Mouse (Mus musculus): Measurements from ENCODE around the gene Gm20388. TPM values are rescaled to one million over a fixed set of nuclear protein-coding genes. Genes with fewer than 3 reads are reported as not detected.

The Gm20388 gene
- polyA plus RNA-seq, 1 experiment from 2014 or later: 8.3 TPM

GRCm38 (mm10) chr8:123233300-123233699 is 3322.7 kb downstream of the Gm20388 start:
- H3K9me3 ChIP-seq (ENCODE audit: control insufficient read depth, low read length): no peaks in the 10 kb centered on the region
- no peak for ATAC-seq (replicated peaks; ENCODE audit: low FRiP score, low TSS enrichment, low read depth)
- 61% methylated on average over 13 of the region's 13 CpGs for WGBS

GRCm38 (mm10) chr8:123233760-123234159 is 3323.1 kb downstream of the Gm20388 start:
- WGBS: 74% methylated on average over 11 of the region's 11 CpGs
- no peak for ATAC-seq (replicated peaks; ENCODE audit: low FRiP score, low TSS enrichment, low read depth)
- Histone ChIP-seq H3K9me3 (ENCODE audit: control insufficient read depth, low read length) (no peaks in the 10 kb centered on the region), H3K36me3 (ENCODE audit: control insufficient read depth, insufficient read depth, low read length) (peaks cover 8% of the 10 kb centered on the region; the same call in 1 of the 2 replicates), H3K27ac (ENCODE audit: low read depth) (no peak overlapping the region), H3K4me2 (ENCODE audit: low read length) (no peak overlapping the region), H3K9ac (ENCODE audit: low read length) (no peak overlapping the region), H3K4me3 (ENCODE audit: low read depth, low read length) (no peak overlapping the region), H3K27me3 (replicated peaks; ENCODE audit: control insufficient read depth, insufficient read depth, low read length) (peaks cover 16% of the 10 kb centered on the region), H3K4me1 (replicated peaks; ENCODE audit: control insufficient read depth, insufficient read depth, low read length) (peaks cover 11% of the 10 kb centered on the region)
- DNase-seq (ENCODE audit: low spot score): no peak

More at GRCm38 (mm10) chr8:123233300-123233699, 3322.7 kb downstream of the Gm20388 start:
- Histone ChIP-seq H3K4me1 (replicated peaks; ENCODE audit: control insufficient read depth, insufficient read depth, low read length) (peaks cover 11% of the 10 kb centered on the region), H3K4me2 (ENCODE audit: low read length) (no peak overlapping the region), H3K4me3 (ENCODE audit: low read depth, low read length) (no peak overlapping the region), H3K27ac (ENCODE audit: low read depth) (no peak overlapping the region), H3K9ac (ENCODE audit: low read length) (no peak overlapping the region), H3K36me3 (ENCODE audit: control insufficient read depth, insufficient read depth, low read length) (peaks cover 12% of the 10 kb centered on the region), H3K27me3 (replicated peaks; ENCODE audit: control insufficient read depth, insufficient read depth, low read length) (peaks cover 16% of the 10 kb centered on the region)
- DNase-seq (ENCODE audit: low spot score): no peak

- ATAC-seq (replicated peaks; ENCODE audit: low FRiP score, low TSS enrichment, low read depth) (peak; percentile 6; the same call in 1 of the 2 replicates), DNase-seq (ENCODE audit: low spot score) (no peak)
- Histone ChIP-seq H3K4me1 (replicated peaks; ENCODE audit: control insufficient read depth, insufficient read depth, low read length) (peaks cover 11% of the 10 kb centered on the region), H3K4me2 (ENCODE audit: low read length) (peak overlapping the region; percentile 93), H3K27me3 (replicated peaks; ENCODE audit: control insufficient read depth, insufficient read depth, low read length) (peaks cover 16% of the 10 kb centered on the region), H3K27ac (ENCODE audit: low read depth) (no peak overlapping the region), H3K9ac (ENCODE audit: low read length) (peak overlapping the region; percentile 36), H3K36me3 (ENCODE audit: control insufficient read depth, insufficient read depth, low read length) (no peaks in the 10 kb centered on the region), H3K4me3 (ENCODE audit: low read depth, low read length) (peak overlapping the region; percentile 46), H3K9me3 (ENCODE audit: control insufficient read depth, low read length) (no peaks in the 10 kb centered on the region)
- 31% methylated on average over 13 of the region's 13 CpGs for WGBS
These were observed 3324.4 kb downstream of the Gm20388 start for GRCm38 (mm10) chr8:123234918-123235519.

GRCm38 (mm10) chr8:123235520-123236497 is 3325.2 kb downstream of the Gm20388 start, which contains the start of gene Spata2l:
Gene Spata2l, minus strand, starts transcription at chr8:123236233.
- peaks cover 16% of the 10 kb centered on the region for H3K27me3 ChIP-seq (replicated peaks; ENCODE audit: control insufficient read depth, insufficient read depth, low read length)
- DNase-seq (ENCODE audit: low spot score) (peak; percentile 90), ATAC-seq (replicated peaks; ENCODE audit: low FRiP score, low TSS enrichment, low read depth) (peak; percentile 86)
- no peak within 1 kb of the TSS for H3K27ac ChIP-seq (ENCODE audit: low read depth)
- H3K9me3 ChIP-seq (ENCODE audit: control insufficient read depth, low read length): no peaks in the 10 kb centered on the region
- H3K4me1 ChIP-seq (replicated peaks; ENCODE audit: control insufficient read depth, insufficient read depth, low read length): peaks cover 11% of the 10 kb centered on the region
- 2% methylated on average over 57 of the region's 57 CpGs for WGBS
- H3K4me2 ChIP-seq (ENCODE audit: low read length): peak within 1 kb of the TSS; percentile 93
- no peaks in the 10 kb centered on the region for H3K36me3 ChIP-seq (ENCODE audit: control insufficient read depth, insufficient read depth, low read length)
- peak within 1 kb of the TSS; percentile 46 for H3K4me3 ChIP-seq (ENCODE audit: low read depth, low read length)
- H3K9ac ChIP-seq (ENCODE audit: low read length): peak within 1 kb of the TSS; percentile 36

GRCm38 (mm10) chr8:123239398-123239797 is 3328.8 kb downstream of the Gm20388 start:
- DNase-seq (ENCODE audit: low spot score) (no peak), ATAC-seq (replicated peaks; ENCODE audit: low FRiP score, low TSS enrichment, low read depth) (no peak)
- no peak overlapping the region for H3K4me2 ChIP-seq (ENCODE audit: low read length)
- no peak overlapping the region for H3K27ac ChIP-seq (ENCODE audit: low read depth)
- peaks cover 11% of the 10 kb centered on the region for H3K4me1 ChIP-seq (replicated peaks; ENCODE audit: control insufficient read depth, insufficient read depth, low read length)
- peaks cover 12% of the 10 kb centered on the region for H3K27me3 ChIP-seq (replicated peaks; ENCODE audit: control insufficient read depth, insufficient read depth, low read length)
- no peak overlapping the region for H3K4me3 ChIP-seq (ENCODE audit: low read depth, low read length)
- peaks cover 20% of the 10 kb centered on the region; the same call in 1 of the 2 replicates for H3K36me3 ChIP-seq (ENCODE audit: control insufficient read depth, insufficient read depth, low read length)
- H3K9ac ChIP-seq (ENCODE audit: low read length): no peak overlapping the region
- WGBS: 89% methylated on average over 10 of the region's 10 CpGs
- no peaks in the 10 kb centered on the region for H3K9me3 ChIP-seq (ENCODE audit: control insufficient read depth, low read length)

- DNase-seq (ENCODE audit: low spot score) (no peak), ATAC-seq (replicated peaks; ENCODE audit: low FRiP score, low TSS enrichment, low read depth) (no peak)
- H3K36me3 ChIP-seq (ENCODE audit: control insufficient read depth, insufficient read depth, low read length): peaks cover 48% of the 10 kb centered on the region
- 82% methylated on average over 7 of the region's 7 CpGs for WGBS
- no peak overlapping the region for H3K9ac ChIP-seq (ENCODE audit: low read length)
- H3K27me3 ChIP-seq (replicated peaks; ENCODE audit: control insufficient read depth, insufficient read depth, low read length): no peaks in the 10 kb centered on the region
- H3K4me1 ChIP-seq (replicated peaks; ENCODE audit: control insufficient read depth, insufficient read depth, low read length): no peaks in the 10 kb centered on the region
- no peak overlapping the region for H3K27ac ChIP-seq (ENCODE audit: low read depth)
- no peak overlapping the region for H3K4me3 ChIP-seq (ENCODE audit: low read depth, low read length)
- no peaks in the 10 kb centered on the region for H3K9me3 ChIP-seq (ENCODE audit: control insufficient read depth, low read length)
- H3K4me2 ChIP-seq (ENCODE audit: low read length): no peak overlapping the region
These were observed 3331.7 kb downstream of the Gm20388 start for GRCm38 (mm10) chr8:123242107-123242923.

- no peak for ATAC-seq (replicated peaks; ENCODE audit: low FRiP score, low TSS enrichment, low read depth)
- Histone ChIP-seq H3K27me3 (replicated peaks; ENCODE audit: control insufficient read depth, insufficient read depth, low read length) (no peaks in the 10 kb centered on the region), H3K36me3 (ENCODE audit: control insufficient read depth, insufficient read depth, low read length) (peaks cover 56% of the 10 kb centered on the region), H3K27ac (ENCODE audit: low read depth) (no peak overlapping the region), H3K4me2 (ENCODE audit: low read length) (no peak overlapping the region), H3K9ac (ENCODE audit: low read length) (no peak overlapping the region), H3K9me3 (ENCODE audit: control insufficient read depth, low read length) (no peaks in the 10 kb centered on the region), H3K4me3 (ENCODE audit: low read depth, low read length) (no peak overlapping the region), H3K4me1 (replicated peaks; ENCODE audit: control insufficient read depth, insufficient read depth, low read length) (no peaks in the 10 kb centered on the region)
- no peak for DNase-seq (ENCODE audit: low spot score)
- WGBS: 68% methylated on average over 11 of the region's 11 CpGs
These were observed 3332.4 kb downstream of the Gm20388 start for GRCm38 (mm10) chr8:123243053-123243452.

- ATAC-seq (replicated peaks; ENCODE audit: low FRiP score, low TSS enrichment, low read depth) (no peak), DNase-seq (ENCODE audit: low spot score) (no peak)
- Histone ChIP-seq H3K9ac (ENCODE audit: low read length) (no peak overlapping the region), H3K27ac (ENCODE audit: low read depth) (no peak overlapping the region), H3K4me3 (ENCODE audit: low read depth, low read length) (no peak overlapping the region), H3K9me3 (ENCODE audit: control insufficient read depth, low read length) (no peaks in the 10 kb centered on the region), H3K4me2 (ENCODE audit: low read length) (no peak overlapping the region), H3K4me1 (replicated peaks; ENCODE audit: control insufficient read depth, insufficient read depth, low read length) (no peaks in the 10 kb centered on the region), H3K27me3 (replicated peaks; ENCODE audit: control insufficient read depth, insufficient read depth, low read length) (no peaks in the 10 kb centered on the region), H3K36me3 (ENCODE audit: control insufficient read depth, insufficient read depth, low read length) (peaks cover 69% of the 10 kb centered on the region)
- WGBS: 87% methylated on average over 4 of the region's 4 CpGs
These were observed 3333.7 kb downstream of the Gm20388 start for GRCm38 (mm10) chr8:123244382-123244781.
